Mouse (Mus musculus) heart, postnatal 36 days (tissue): ENCODE measurements at regions not wholly inside any gene's neighbourhood (a gene's known extent, or its start where the extent isn't known, plus 50 kb on each side); places are given as distances from the start of the nearest gene placed in this dataset.

Experiments
- DNase-seq, 2 experiments: peaks; one replicate each; pipeline ENCODE4 v3.0.0; 2021 to 2022
- intact Hi-C: fragments of 180-260 bp; cut with DNase I; formaldehyde crosslinking; loops from one replicate; pipeline ENCODE4 v1.15.1; 2025

DNA sequence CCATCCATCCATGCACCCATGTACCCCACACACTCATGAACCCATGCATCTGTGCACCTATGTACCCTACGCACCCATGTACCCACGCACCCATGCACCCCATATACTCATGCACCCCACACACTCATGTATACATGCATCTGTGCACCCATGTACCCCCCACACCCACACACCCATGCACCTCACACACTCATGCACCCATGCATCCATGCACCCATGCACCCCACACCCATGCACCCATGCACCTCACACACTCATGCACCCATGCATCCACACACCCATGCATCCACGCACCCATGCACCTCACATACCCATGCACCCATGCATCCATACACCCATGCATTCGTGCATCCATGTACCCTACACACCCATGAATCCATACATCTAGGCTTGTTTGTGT is 63.6 kb downstream of the 4930564D02Rik start:
- DNase-seq, result no peak
- intact Hi-C loops, result no loop called here

- no peak for DNase-seq
- intact Hi-C loops, result no loop called here
These were observed 64.4 kb downstream of the 4930564D02Rik start for GRCm38 (mm10) chr3:105131053-105131452.

- DNase-seq, result no peak
- intact Hi-C loops, result no loop called here
These were observed 66.4 kb downstream of the 4930564D02Rik start for GRCm38 (mm10) chr3:105133011-105133410.

- DNase-seq, result no peak
- intact Hi-C loops, result no loop called here
These were observed 74.7 kb downstream of the 4930564D02Rik start for GRCm38 (mm10) chr3:105141170-105141971.

DNA sequence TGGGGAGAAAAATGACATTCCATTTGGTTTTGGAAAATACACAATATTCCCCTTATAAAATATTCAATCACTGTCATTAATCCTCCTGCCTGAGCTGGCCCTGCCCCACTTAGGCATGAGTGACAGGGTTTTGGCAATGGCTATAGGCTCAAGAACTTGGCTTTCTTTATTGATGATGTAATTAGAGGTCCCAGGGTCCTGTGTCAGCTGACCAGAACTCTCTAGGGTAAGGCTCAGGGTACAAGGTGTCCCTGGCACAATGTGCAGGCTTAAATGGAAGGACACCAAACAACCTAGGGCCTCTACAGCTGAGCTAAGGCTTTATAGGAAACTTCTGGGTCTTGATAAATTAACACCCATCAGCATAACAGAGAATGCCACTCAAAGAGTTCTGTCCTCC is 76.0 kb downstream of the 4930564D02Rik start:
- intact Hi-C loops, result no loop called here
- peak in 1 of 2 experiments; percentile 4 for DNase-seq

- intact Hi-C loops, result no loop called here
- DNase-seq, result peak; percentile 11 to 16
These were observed 85.0 kb downstream of the 4930564D02Rik start for GRCm38 (mm10) chr3:105151475-105152157.

DNA sequence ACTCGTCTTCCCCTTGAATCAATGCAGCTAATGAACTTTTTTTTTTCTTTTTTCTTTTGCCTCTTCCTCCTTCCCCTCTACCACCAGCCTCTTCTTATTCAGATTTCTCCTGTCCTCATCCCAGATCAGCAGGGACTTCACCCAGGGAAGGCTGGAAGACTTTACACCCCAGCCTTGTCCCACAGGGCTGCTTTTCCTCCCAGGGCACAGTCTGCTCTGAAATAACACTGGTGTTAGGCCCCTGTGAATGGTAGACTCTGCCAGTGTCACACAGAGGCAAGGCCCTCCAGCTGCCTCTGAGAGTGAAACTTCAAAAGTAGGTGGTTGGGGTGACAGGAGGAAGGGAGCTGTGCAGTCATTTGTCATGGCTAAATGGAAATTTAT is 85.5 kb downstream of the 4930564D02Rik start:
- no peak for DNase-seq
- intact Hi-C loops, result no loop called here

GRCm38 (mm10) chr3:105158376-105158775 is 91.7 kb downstream of the 4930564D02Rik start:
- intact Hi-C loops, result no loop called here
- DNase-seq, result no peak

DNA sequence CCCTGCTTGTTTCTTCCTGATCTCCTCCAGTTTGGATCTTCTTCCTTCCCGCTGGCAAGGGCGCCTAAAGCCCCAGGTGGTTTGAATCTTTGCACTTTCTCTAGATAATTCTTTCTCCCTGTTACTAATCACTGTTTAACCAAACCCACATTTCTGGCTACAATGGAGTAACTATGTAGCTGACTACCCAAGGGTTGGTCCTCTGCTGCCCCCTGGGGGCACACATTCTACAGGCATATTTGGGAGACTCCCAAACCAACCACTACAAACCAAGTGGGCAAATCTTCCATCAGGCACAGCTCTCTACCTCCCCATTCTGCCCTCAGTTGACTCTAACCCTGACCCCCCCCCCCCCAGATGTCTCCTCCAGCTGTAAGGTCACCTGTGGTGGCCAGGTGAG is 98.7 kb downstream of the 4930564D02Rik start:
- intact Hi-C loops, result loop anchor here (1.0 to 10.0 kb wide), 4 partner anchors 51 to 479 kb away; no protein-coding TSS in a partner anchor
- DNase-seq, result peak; percentile 57 to 77

- DNase-seq, result no peak
- intact Hi-C loops, result loop anchor here (10.0 kb wide), 2 partner anchors 174 to 476 kb away; no protein-coding TSS in a partner anchor
These were observed 102.5 kb downstream of the 4930564D02Rik start for GRCm38 (mm10) chr3:105169117-105169516.

GRCm38 (mm10) chr3:105171527-105171926 is 104.9 kb downstream of the 4930564D02Rik start:
- no peak for DNase-seq
- intact Hi-C loops, result no loop called here

DNA sequence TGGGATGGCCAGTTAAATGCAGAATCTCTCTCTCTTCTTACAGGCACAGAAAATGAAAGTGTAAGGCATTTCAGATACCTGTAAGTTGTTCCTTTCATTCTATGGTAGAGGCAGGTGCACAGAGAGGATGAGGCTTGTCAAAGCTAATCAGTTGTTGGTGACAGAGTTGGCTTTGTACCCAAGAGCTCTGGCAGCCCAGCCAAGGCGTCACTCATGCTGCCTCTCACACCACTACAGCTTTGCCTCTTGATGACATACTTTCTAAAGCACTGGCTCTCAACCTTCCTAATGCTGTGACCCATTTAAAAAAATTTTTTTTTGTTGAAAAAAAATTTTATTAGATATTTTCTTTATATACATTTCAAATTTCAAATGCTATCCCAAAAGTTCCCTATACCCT is 105.4 kb downstream of the 4930564D02Rik start:
- no peak for DNase-seq
- intact Hi-C loops, result no loop called here

DNA sequence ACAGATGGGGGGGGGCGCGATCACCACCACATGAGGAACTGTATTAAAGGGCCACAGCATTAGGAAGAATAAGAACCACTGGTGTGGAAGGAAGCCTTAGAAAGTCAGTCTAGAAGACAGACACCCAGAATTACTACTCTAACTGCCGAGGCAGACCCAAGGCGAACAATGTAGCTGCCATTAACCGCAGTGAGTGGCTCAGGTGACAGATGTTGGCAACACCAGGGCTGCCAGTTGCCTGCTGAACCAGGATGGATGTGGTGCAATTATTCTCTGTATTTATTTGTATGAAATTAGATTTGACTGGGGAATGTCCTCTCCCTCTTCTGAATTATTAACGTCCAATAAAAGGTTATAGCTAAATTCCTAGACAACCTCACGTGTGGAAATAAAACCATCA is 124.7 kb downstream of the 4930564D02Rik start:
- DNase-seq, result no peak

DNA sequence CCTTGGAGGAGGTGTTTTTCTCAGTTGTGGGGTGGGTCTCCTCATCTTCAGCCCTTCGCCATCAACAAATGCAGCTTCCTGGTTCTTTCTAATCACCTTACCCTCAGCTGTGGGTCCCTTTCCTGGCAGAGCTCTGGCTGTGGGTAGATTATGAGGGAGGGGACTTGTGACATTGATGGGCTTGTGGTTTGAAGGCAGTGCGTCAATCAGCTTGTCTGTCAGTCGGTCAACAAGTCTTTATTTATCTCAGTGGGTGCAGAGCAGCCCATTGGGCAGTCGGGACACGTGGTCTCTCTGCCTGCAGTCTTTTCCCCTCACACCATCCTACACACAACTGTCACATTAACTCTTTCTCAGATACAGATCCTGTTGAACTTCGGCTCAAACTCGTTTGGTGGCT is 125.2 kb downstream of the 4930564D02Rik start:
- intact Hi-C loops, result no loop called here
- no peak for DNase-seq

More for the DNA sequence above, 124.7 kb downstream of the 4930564D02Rik start:
- intact Hi-C loops, result no loop called here

DNA sequence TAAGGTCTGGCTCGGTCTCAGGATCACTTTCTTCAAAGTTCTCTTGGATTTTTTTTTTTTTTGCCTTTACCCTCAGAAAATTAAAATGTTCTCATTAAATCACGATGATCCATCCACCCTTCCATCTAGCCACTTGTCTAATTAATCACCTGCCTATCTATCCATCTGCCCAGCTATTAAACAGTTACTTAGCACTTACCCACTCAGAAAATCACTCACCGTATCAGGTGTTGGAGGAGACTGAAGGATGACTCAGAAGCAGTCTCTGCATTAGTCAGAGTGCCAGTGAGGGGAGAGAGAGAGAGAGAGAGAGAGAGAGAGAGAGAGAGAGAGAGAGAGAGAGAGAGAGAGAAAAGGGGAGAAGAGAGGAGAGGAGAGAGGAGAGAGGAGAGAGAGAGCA is 134.1 kb downstream of the 4930564D02Rik start:
- intact Hi-C loops, result no loop called here
- no peak for DNase-seq

- DNase-seq, result no peak
- intact Hi-C loops, result no loop called here
These were observed 142.5 kb downstream of the 4930564D02Rik start for GRCm38 (mm10) chr3:105209164-105209563.

DNA sequence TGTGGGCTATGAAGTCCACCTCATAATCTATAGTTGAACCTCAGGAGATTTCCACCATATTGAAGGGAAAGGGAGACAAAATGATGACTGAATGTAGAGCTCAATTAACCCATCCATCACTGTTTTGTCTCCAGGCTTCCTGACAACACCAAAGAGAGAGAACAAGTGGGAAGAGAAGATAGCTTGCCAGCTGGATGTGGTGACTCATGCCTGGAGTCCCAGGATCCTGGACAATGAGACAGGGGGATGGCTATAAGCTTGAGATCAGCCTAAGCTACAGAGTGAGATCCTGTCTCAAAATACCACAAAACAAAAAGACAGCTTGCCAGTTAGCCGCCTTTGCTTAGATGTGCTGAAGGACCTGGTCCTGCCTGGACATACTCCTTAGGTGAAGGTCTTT is 144.4 kb downstream of the 4930564D02Rik start:
- intact Hi-C loops, result no loop called here

DNA sequence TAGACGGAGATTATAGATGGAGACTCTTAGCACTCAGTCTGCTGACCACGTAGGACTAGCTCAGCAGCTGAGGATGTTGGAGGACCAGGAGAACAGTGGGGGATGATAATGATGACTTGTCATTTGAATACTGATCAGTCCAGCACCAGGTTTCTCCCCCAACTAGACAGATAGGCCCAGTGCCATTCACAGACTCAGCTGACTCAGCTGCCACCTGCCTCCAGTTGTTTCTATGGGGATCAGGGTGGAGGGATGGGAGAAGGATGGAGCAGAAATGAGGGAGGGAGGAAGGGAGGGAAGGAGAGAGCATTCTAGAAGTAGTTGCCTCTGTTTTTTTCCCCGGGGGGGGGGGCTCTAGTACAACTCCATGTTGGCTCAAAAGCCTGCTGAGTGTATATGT is 145.1 kb downstream of the 4930564D02Rik start:
- intact Hi-C loops, result no loop called here

More for the DNA sequence above, 144.4 kb downstream of the 4930564D02Rik start:
- DNase-seq, result no peak

GRCm38 (mm10) chr3:105214867-105215266 is 148.2 kb downstream of the 4930564D02Rik start:
- intact Hi-C loops, result no loop called here

More for the DNA sequence above, 145.1 kb downstream of the 4930564D02Rik start:
- DNase-seq, result no peak

GRCm38 (mm10) chr3:105215729-105216128 is 149.1 kb downstream of the 4930564D02Rik start:
- DNase-seq, result no peak
- intact Hi-C loops, result no loop called here

More at GRCm38 (mm10) chr3:105214867-105215266, 148.2 kb downstream of the 4930564D02Rik start:
- no peak for DNase-seq

DNA sequence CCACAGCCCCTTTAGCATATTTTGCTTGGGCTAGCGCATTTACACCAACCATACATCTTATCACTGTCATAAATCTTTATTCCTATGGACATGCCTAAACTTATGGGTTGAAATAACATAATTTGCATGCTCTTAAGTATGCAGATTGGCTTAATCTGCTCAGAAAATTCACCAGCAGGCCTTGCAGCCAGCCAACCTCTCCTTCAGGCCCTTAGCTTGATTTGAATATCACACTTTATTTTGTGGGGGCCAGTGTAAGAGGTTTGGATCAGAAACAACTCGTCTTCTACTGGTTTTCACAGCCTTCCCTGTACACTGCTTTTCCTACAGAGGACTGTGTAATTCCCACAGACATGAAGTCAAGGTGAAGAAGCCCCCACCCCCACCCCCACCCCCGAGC is 153.0 kb downstream of the 4930564D02Rik start:
- intact Hi-C loops, result no loop called here
- no peak for DNase-seq

- intact Hi-C loops, result no loop called here
- no peak for DNase-seq
These were observed 154.0 kb downstream of the 4930564D02Rik start for GRCm38 (mm10) chr3:105220641-105221040.
